Mouse (Mus musculus): Measurements from ENCODE around the gene 2300002M23Rik. TPM values are rescaled to one million over a fixed set of nuclear protein-coding genes. Genes with fewer than 3 reads are reported as not detected.

2300002M23Rik gene
- total RNA-seq (2014; rRNA removed; ENCODE audit: low replicate concordance) (not detected in 2 replicates), polyA plus RNA-seq (2015; fragmentation: Nextera tagmentation; extraction: Ambion mirVana) (not detected in 2 replicates)

DNA sequence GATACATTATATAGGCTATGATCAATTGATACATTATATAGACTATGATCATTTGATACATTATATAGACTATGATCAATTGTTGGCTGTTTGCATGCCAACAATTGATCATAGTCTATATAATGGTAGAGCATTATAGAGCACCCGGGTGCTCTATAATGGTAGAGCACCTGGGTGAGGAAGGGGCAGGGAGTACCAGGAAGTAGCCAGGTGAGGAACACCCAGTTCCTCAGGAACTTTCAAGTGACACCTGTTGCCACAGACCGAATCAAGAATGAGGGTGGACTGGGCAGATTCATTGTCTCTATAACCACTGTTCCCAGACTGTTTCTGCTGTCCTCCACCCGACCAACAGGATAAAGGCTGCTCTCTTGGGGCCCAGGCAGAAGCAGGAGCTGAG is at the start of gene 2300002M23Rik:
Gene 2300002M23Rik, plus strand, starts transcription at position 301 of the 400 bp plus-strand sequence.
- no peaks in the 10 kb centered on the region for H3K9me3 ChIP-seq (replicated peaks; ENCODE audit: control insufficient read depth, low read length)
- H3K4me1 ChIP-seq (ENCODE audit: control insufficient read depth, insufficient read depth) = no peaks in the 10 kb centered on the region
- no peak within 1 kb of the TSS for H3K4me3 ChIP-seq (ENCODE audit: low read depth, low read length)
- no peaks in the 10 kb centered on the region for H3K36me3 ChIP-seq (replicated peaks; ENCODE audit: control insufficient read depth, insufficient read depth, low read length)
- no peak for DNase-seq (ENCODE audit: low spot score)
- no peak within 1 kb of the TSS for H3K9ac ChIP-seq (replicated peaks; ENCODE audit: low read depth, low read length)
- TF ChIP-seq EP300 (IDR thresholded peaks at IDR 0.05; ENCODE audit: low read depth) = no peak
- no peak for TF ChIP-seq CTCF (IDR thresholded peaks at IDR 0.05; ENCODE audit: low read depth)
- H3K4me2 ChIP-seq (ENCODE audit: low read depth, low read length) = no peak within 1 kb of the TSS
- no peak within 1 kb of the TSS for H3K27ac ChIP-seq (ENCODE audit: low read depth)
- H3K27me3 ChIP-seq (ENCODE audit: control insufficient read depth, insufficient read depth, low read length) = peaks cover 8% of the 10 kb centered on the region
- 53% methylated on average over 3 of the region's 3 CpGs for WGBS
- ATAC-seq (ENCODE audit: insufficient read depth, low read depth) = no peak

GRCm38 (mm10) chr17:35517526-35517925 is 49.7 kb upstream of the 2300002M23Rik start:
- Histone ChIP-seq H3K9ac (replicated peaks; ENCODE audit: low read depth, low read length) (peak overlapping the region; percentile 46), H3K27ac (ENCODE audit: low read depth) (peak overlapping the region; percentile 52)
- 7% methylated on average over 12 of the region's 12 CpGs for WGBS

GRCm38 (mm10) chr17:35524354-35524753 is 42.9 kb upstream of the 2300002M23Rik start:
- peaks cover 51% of the 10 kb centered on the region for H3K36me3 ChIP-seq (replicated peaks; ENCODE audit: control insufficient read depth, insufficient read depth, low read length)

More at GRCm38 (mm10) chr17:35517526-35517925, 49.7 kb upstream of the 2300002M23Rik start:
- ATAC-seq (ENCODE audit: insufficient read depth, low read depth) (no peak), DNase-seq (ENCODE audit: low spot score) (no peak)
- H3K4me2 ChIP-seq (ENCODE audit: low read depth, low read length) = peak overlapping the region; percentile 84
- no peak for TF ChIP-seq CTCF (IDR thresholded peaks at IDR 0.05; ENCODE audit: low read depth)
- no peak for TF ChIP-seq EP300 (IDR thresholded peaks at IDR 0.05; ENCODE audit: low read depth)
- H3K36me3 ChIP-seq (replicated peaks; ENCODE audit: control insufficient read depth, insufficient read depth, low read length) = peaks cover 12% of the 10 kb centered on the region; the same call in 1 of the 2 replicates
- no peaks in the 10 kb centered on the region for H3K9me3 ChIP-seq (replicated peaks; ENCODE audit: control insufficient read depth, low read length)
- H3K27me3 ChIP-seq (ENCODE audit: control insufficient read depth, insufficient read depth, low read length) = no peaks in the 10 kb centered on the region
- H3K4me3 ChIP-seq (ENCODE audit: low read depth, low read length) = peak overlapping the region; percentile 64
- H3K4me1 ChIP-seq (ENCODE audit: control insufficient read depth, insufficient read depth) = peaks cover 21% of the 10 kb centered on the region

GRCm38 (mm10) chr17:35526644-35527043 is 40.6 kb upstream of the 2300002M23Rik start:
- Histone ChIP-seq H3K4me2 (ENCODE audit: low read depth, low read length) (no peak overlapping the region), H3K4me3 (ENCODE audit: low read depth, low read length) (no peak overlapping the region), H3K4me1 (ENCODE audit: control insufficient read depth, insufficient read depth) (no peaks in the 10 kb centered on the region), H3K9me3 (replicated peaks; ENCODE audit: control insufficient read depth, low read length) (no peaks in the 10 kb centered on the region), H3K27me3 (ENCODE audit: control insufficient read depth, insufficient read depth, low read length) (no peaks in the 10 kb centered on the region), H3K36me3 (replicated peaks; ENCODE audit: control insufficient read depth, insufficient read depth, low read length) (peaks cover 46% of the 10 kb centered on the region), H3K27ac (ENCODE audit: low read depth) (no peak overlapping the region), H3K9ac (replicated peaks; ENCODE audit: low read depth, low read length) (no peak overlapping the region)
- DNase-seq (ENCODE audit: low spot score) (no peak), ATAC-seq (ENCODE audit: insufficient read depth, low read depth) (no peak)
- 60% methylated on average over 8 of the region's 8 CpGs for WGBS
- TF ChIP-seq EP300 (IDR thresholded peaks at IDR 0.05; ENCODE audit: low read depth) (no peak), CTCF (IDR thresholded peaks at IDR 0.05; ENCODE audit: low read depth) (no peak)

More at GRCm38 (mm10) chr17:35524354-35524753, 42.9 kb upstream of the 2300002M23Rik start:
- TF ChIP-seq CTCF (IDR thresholded peaks at IDR 0.05; ENCODE audit: low read depth) (no peak), EP300 (IDR thresholded peaks at IDR 0.05; ENCODE audit: low read depth) (no peak)
- 92% methylated on average over 9 of the region's 9 CpGs for WGBS
- H3K9me3 ChIP-seq (replicated peaks; ENCODE audit: control insufficient read depth, low read length) = no peaks in the 10 kb centered on the region
- H3K4me1 ChIP-seq (ENCODE audit: control insufficient read depth, insufficient read depth) = no peaks in the 10 kb centered on the region
- H3K4me2 ChIP-seq (ENCODE audit: low read depth, low read length) = no peak overlapping the region
- ATAC-seq (ENCODE audit: insufficient read depth, low read depth) (no peak), DNase-seq (ENCODE audit: low spot score) (no peak)
- H3K9ac ChIP-seq (replicated peaks; ENCODE audit: low read depth, low read length) = no peak overlapping the region
- no peak overlapping the region for H3K4me3 ChIP-seq (ENCODE audit: low read depth, low read length)
- H3K27ac ChIP-seq (ENCODE audit: low read depth) = no peak overlapping the region
- H3K27me3 ChIP-seq (ENCODE audit: control insufficient read depth, insufficient read depth, low read length) = no peaks in the 10 kb centered on the region

GRCm38 (mm10) chr17:35532360-35532759 is 34.9 kb upstream of the 2300002M23Rik start:
- ATAC-seq (ENCODE audit: insufficient read depth, low read depth) = no peak
- no peak overlapping the region for H3K4me2 ChIP-seq (ENCODE audit: low read depth, low read length)
- no peak for TF ChIP-seq CTCF (IDR thresholded peaks at IDR 0.05; ENCODE audit: low read depth)
- no peak for TF ChIP-seq EP300 (IDR thresholded peaks at IDR 0.05; ENCODE audit: low read depth)

DNA sequence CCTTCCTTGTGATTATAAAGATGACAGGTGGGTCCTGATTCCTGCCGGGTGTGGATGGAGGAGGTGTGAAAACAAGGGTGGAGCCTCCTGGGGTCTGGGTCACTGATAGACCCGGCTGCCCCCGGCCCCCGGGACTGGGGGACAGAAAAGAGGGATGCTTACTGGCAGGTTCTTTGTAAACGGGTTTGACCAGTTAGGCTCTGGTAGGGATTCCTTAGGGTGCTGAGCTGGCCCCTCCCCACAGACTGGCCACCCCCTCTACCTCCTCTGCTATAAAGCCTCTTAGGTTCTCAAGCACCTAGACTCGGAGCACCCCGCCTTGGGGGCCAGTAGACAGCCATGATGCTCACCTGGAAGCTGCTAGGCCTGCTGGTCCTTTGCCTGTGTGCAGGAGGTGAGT is 34.3 kb upstream of the 2300002M23Rik start, which contains the start of gene Psors1c2:
Gene Psors1c2, plus strand, starts transcription at position 301 of the 400 bp plus-strand sequence.
- no peak for TF ChIP-seq EP300 (IDR thresholded peaks at IDR 0.05; ENCODE audit: low read depth)
- TF ChIP-seq CTCF (IDR thresholded peaks at IDR 0.05; ENCODE audit: low read depth) = no peak
- Histone ChIP-seq H3K9ac (replicated peaks; ENCODE audit: low read depth, low read length) (no peak within 1 kb of the TSS), H3K27ac (ENCODE audit: low read depth) (no peak within 1 kb of the TSS), H3K4me1 (ENCODE audit: control insufficient read depth, insufficient read depth) (no peaks in the 10 kb centered on the region), H3K9me3 (replicated peaks; ENCODE audit: control insufficient read depth, low read length) (no peaks in the 10 kb centered on the region), H3K36me3 (replicated peaks; ENCODE audit: control insufficient read depth, insufficient read depth, low read length) (0 out of 2 replicates have a peak, but pooled peaks cover 12% of the 10 kb centered on the region), H3K4me2 (ENCODE audit: low read depth, low read length) (no peak within 1 kb of the TSS), H3K4me3 (ENCODE audit: low read depth, low read length) (no peak within 1 kb of the TSS), H3K27me3 (ENCODE audit: control insufficient read depth, insufficient read depth, low read length) (no peaks in the 10 kb centered on the region)
- ATAC-seq (ENCODE audit: insufficient read depth, low read depth) (no peak), DNase-seq (ENCODE audit: low spot score) (no peak)
- 16% methylated on average over 7 of the region's 7 CpGs for WGBS

More at GRCm38 (mm10) chr17:35532360-35532759, 34.9 kb upstream of the 2300002M23Rik start:
- no peaks in the 10 kb centered on the region for H3K4me1 ChIP-seq (ENCODE audit: control insufficient read depth, insufficient read depth)
- H3K9ac ChIP-seq (replicated peaks; ENCODE audit: low read depth, low read length) = no peak overlapping the region
- no peaks in the 10 kb centered on the region for H3K27me3 ChIP-seq (ENCODE audit: control insufficient read depth, insufficient read depth, low read length)
- no peak overlapping the region for H3K4me3 ChIP-seq (ENCODE audit: low read depth, low read length)
- 0 out of 2 replicates have a peak, but pooled peaks cover 18% of the 10 kb centered on the region for H3K36me3 ChIP-seq (replicated peaks; ENCODE audit: control insufficient read depth, insufficient read depth, low read length)
- no peaks in the 10 kb centered on the region for H3K9me3 ChIP-seq (replicated peaks; ENCODE audit: control insufficient read depth, low read length)
- 3% methylated on average over 3 of the region's 3 CpGs for WGBS
- DNase-seq (ENCODE audit: low spot score) = no peak
- H3K27ac ChIP-seq (ENCODE audit: low read depth) = no peak overlapping the region

Data from heart, postnatal 0 days (tissue).